In genomic region chr5:35538022-35538421, GRCm38 (mm10) we compare ENCODE assay signal across 20 mouse cellular contexts. TPM values are rescaled to one million over a fixed set of nuclear protein-coding genes. Genes with fewer than 3 reads are reported as not detected.
"Had no signal": no experiment of that assay in that cellular context is flagged by ENCODE, and none has a peak within 500 bp of the region (broad histone marks: within the 10 kb centered on the region; RNA-seq: fewer than 3 reads in every experiment).

No protein-coding gene starts in this region.

- H3K4me3 ChIP-seq: midbrain, embryonic 10.5 days; midbrain, embryonic 12.5 days; myocyte; neural tube, embryonic 13.5 days; neural tube, embryonic 15.5 days had no signal

- H3K4me1 ChIP-seq: midbrain, embryonic 10.5 days; neural tube, embryonic 15.5 days had no signal

- H3K27ac ChIP-seq: midbrain, embryonic 10.5 days; midbrain, embryonic 12.5 days; neural tube, embryonic 13.5 days; neural tube, embryonic 15.5 days had no signal

- H3K9me3 ChIP-seq: midbrain, embryonic 10.5 days; midbrain, embryonic 12.5 days; neural tube, embryonic 13.5 days; neural tube, embryonic 15.5 days had no signal

- ATAC-seq: midbrain, embryonic 16.5 days had no signal

- H3K4me2 ChIP-seq: lung, embryonic 14.5 days; midbrain, embryonic 12.5 days; neural tube, embryonic 13.5 days; neural tube, embryonic 15.5 days had no signal

- H3K27me3 ChIP-seq: midbrain, embryonic 12.5 days; neural tube, embryonic 13.5 days; neural tube, embryonic 15.5 days had no signal

- H3K9ac ChIP-seq: lung, embryonic 14.5 days; midbrain, embryonic 12.5 days; neural tube, embryonic 13.5 days; neural tube, embryonic 15.5 days had no signal

- DNase-seq: lung, embryonic 14.5 days; lung, postnatal 10 days; lung, postnatal 4 days; midbrain, embryonic 14.5 days; retina, postnatal 1 day; right cerebral cortex, adult 18-20 months; right cerebral cortex, postnatal 25 days; right cerebral cortex, postnatal 4 days; spleen, adult 18-20 months; thymus, adult 18-20 months; thymus, postnatal 14 days; thymus, postnatal 36 days had no signal

- H3K36me3 ChIP-seq: midbrain, embryonic 10.5 days; midbrain, embryonic 12.5 days; neural tube, embryonic 13.5 days; neural tube, embryonic 15.5 days had no signal

RNA-seq across cellular contexts. Expression of gene Cpz, which starts 12.5 kb away (rescaled TPM):
- total RNA-seq: megakaryocyte, adult 5-6 weeks; megakaryocyte-erythroid progenitor cell, adult 5-6 weeks had no signal
